Mouse (Mus musculus): ENCODE measurements around the gene Atp1b1. TPM values are rescaled to one million over a fixed set of nuclear protein-coding genes. Genes with fewer than 3 reads are reported as not detected.

Gene Atp1b1
- polyA plus RNA-seq (2014; fragmentation: Nextera tagmentation; extraction: Ambion mirVana), result 235 and 350 TPM in 2 replicates

GRCm38 (mm10) chr1:164458245-164458613, at the start of gene Atp1b1:
Gene Atp1b1 (minus strand): TSS chr1:164458355.
- no peaks in the 10 kb centered on the region for H3K9me3 ChIP-seq (replicated peaks; ENCODE audit: control insufficient read depth, low read length)
- H3K4me2 ChIP-seq, result peak within 1 kb of the TSS; percentile 80
- peaks cover 1% of the 10 kb centered on the region; the same call in 1 of the 2 replicates for H3K36me3 ChIP-seq (ENCODE audit: control insufficient read depth, insufficient read depth, low read length)
- peak within 1 kb of the TSS; percentile 99 for H3K9ac ChIP-seq (ENCODE audit: low read depth, low read length)
- peaks cover 5% of the 10 kb centered on the region for H3K27me3 ChIP-seq (ENCODE audit: control insufficient read depth, insufficient read depth, low read length)
- peak within 1 kb of the TSS; percentile 91 for H3K27ac ChIP-seq (ENCODE audit: low read depth, low read length)
- peaks cover 24% of the 10 kb centered on the region for H3K4me1 ChIP-seq (ENCODE audit: control insufficient read depth, insufficient read depth, low read length)
- peak within 1 kb of the TSS; percentile 75 for H3K4me3 ChIP-seq (ENCODE audit: low read depth, low read length)
- peak; percentile 88 for ATAC-seq (replicated peaks; ENCODE audit: insufficient number of reproducible peaks, low FRiP score, low TSS enrichment)
- WGBS (ENCODE audit: insufficient replicate concordance), result under 1% methylated on average over 35 of the region's 35 CpGs

- no peak for ATAC-seq (replicated peaks; ENCODE audit: insufficient number of reproducible peaks, low FRiP score, low TSS enrichment)
- H3K27me3 ChIP-seq (ENCODE audit: control insufficient read depth, insufficient read depth, low read length), result no peaks in the 10 kb centered on the region
- no peaks in the 10 kb centered on the region for H3K9me3 ChIP-seq (replicated peaks; ENCODE audit: control insufficient read depth, low read length)
- H3K4me1 ChIP-seq (ENCODE audit: control insufficient read depth, insufficient read depth, low read length), result no peaks in the 10 kb centered on the region
- no peak overlapping the region for H3K4me3 ChIP-seq (ENCODE audit: low read depth, low read length)
- H3K9ac ChIP-seq (ENCODE audit: low read depth, low read length), result no peak overlapping the region
- 56% methylated on average over 3 of the region's 3 CpGs for WGBS (ENCODE audit: insufficient replicate concordance)
- H3K4me2 ChIP-seq, result no peak overlapping the region
- no peaks in the 10 kb centered on the region for H3K36me3 ChIP-seq (ENCODE audit: control insufficient read depth, insufficient read depth, low read length)
- no peak overlapping the region for H3K27ac ChIP-seq (ENCODE audit: low read depth, low read length)
Measured at GRCm38 (mm10) chr1:164505096-164505495, 46.9 kb upstream of the Atp1b1 start.

GRCm38 (mm10) chr1:164503140-164503730, 45.1 kb upstream of the Atp1b1 start:
- Histone ChIP-seq H3K27ac (ENCODE audit: low read depth, low read length) (no peak overlapping the region), H3K4me3 (ENCODE audit: low read depth, low read length) (no peak overlapping the region), H3K36me3 (ENCODE audit: control insufficient read depth, insufficient read depth, low read length) (no peaks in the 10 kb centered on the region), H3K9ac (ENCODE audit: low read depth, low read length) (no peak overlapping the region), H3K27me3 (ENCODE audit: control insufficient read depth, insufficient read depth, low read length) (no peaks in the 10 kb centered on the region), H3K4me2 (no peak overlapping the region), H3K9me3 (replicated peaks; ENCODE audit: control insufficient read depth, low read length) (no peaks in the 10 kb centered on the region), H3K4me1 (ENCODE audit: control insufficient read depth, insufficient read depth, low read length) (no peaks in the 10 kb centered on the region)
- 40% methylated on average over 8 of the region's 8 CpGs for WGBS (ENCODE audit: insufficient replicate concordance)
- no peak for ATAC-seq (replicated peaks; ENCODE audit: insufficient number of reproducible peaks, low FRiP score, low TSS enrichment)

GRCm38 (mm10) chr1:164502231-164502630, 44.1 kb upstream of the Atp1b1 start:
- 39% methylated on average over 7 of the region's 7 CpGs for WGBS (ENCODE audit: insufficient replicate concordance)
- Histone ChIP-seq H3K4me2 (no peak overlapping the region), H3K27me3 (ENCODE audit: control insufficient read depth, insufficient read depth, low read length) (no peaks in the 10 kb centered on the region), H3K27ac (ENCODE audit: low read depth, low read length) (no peak overlapping the region), H3K9me3 (replicated peaks; ENCODE audit: control insufficient read depth, low read length) (no peaks in the 10 kb centered on the region), H3K4me1 (ENCODE audit: control insufficient read depth, insufficient read depth, low read length) (no peaks in the 10 kb centered on the region), H3K4me3 (ENCODE audit: low read depth, low read length) (no peak overlapping the region), H3K36me3 (ENCODE audit: control insufficient read depth, insufficient read depth, low read length) (no peaks in the 10 kb centered on the region), H3K9ac (ENCODE audit: low read depth, low read length) (no peak overlapping the region)
- ATAC-seq (replicated peaks; ENCODE audit: insufficient number of reproducible peaks, low FRiP score, low TSS enrichment), result no peak

- Histone ChIP-seq H3K36me3 (ENCODE audit: control insufficient read depth, insufficient read depth, low read length) (no peaks in the 10 kb centered on the region), H3K27ac (ENCODE audit: low read depth, low read length) (no peak overlapping the region), H3K9ac (ENCODE audit: low read depth, low read length) (no peak overlapping the region), H3K9me3 (replicated peaks; ENCODE audit: control insufficient read depth, low read length) (no peaks in the 10 kb centered on the region), H3K4me1 (ENCODE audit: control insufficient read depth, insufficient read depth, low read length) (peaks cover 6% of the 10 kb centered on the region), H3K27me3 (ENCODE audit: control insufficient read depth, insufficient read depth, low read length) (no peaks in the 10 kb centered on the region), H3K4me3 (ENCODE audit: low read depth, low read length) (no peak overlapping the region), H3K4me2 (no peak overlapping the region)
- ATAC-seq (replicated peaks; ENCODE audit: insufficient number of reproducible peaks, low FRiP score, low TSS enrichment), result no peak
- 57% methylated on average over 8 of the region's 8 CpGs for WGBS (ENCODE audit: insufficient replicate concordance)
Measured at GRCm38 (mm10) chr1:164494741-164495512, 36.8 kb upstream of the Atp1b1 start.

- no peak overlapping the region for H3K4me2 ChIP-seq
- H3K4me1 ChIP-seq (ENCODE audit: control insufficient read depth, insufficient read depth, low read length), result peaks cover 6% of the 10 kb centered on the region
- no peak overlapping the region for H3K27ac ChIP-seq (ENCODE audit: low read depth, low read length)
- H3K36me3 ChIP-seq (ENCODE audit: control insufficient read depth, insufficient read depth, low read length), result no peaks in the 10 kb centered on the region
- H3K27me3 ChIP-seq (ENCODE audit: control insufficient read depth, insufficient read depth, low read length), result no peaks in the 10 kb centered on the region
- no peak overlapping the region for H3K9ac ChIP-seq (ENCODE audit: low read depth, low read length)
- 41% methylated on average over 4 of the region's 4 CpGs for WGBS (ENCODE audit: insufficient replicate concordance)
- no peaks in the 10 kb centered on the region for H3K9me3 ChIP-seq (replicated peaks; ENCODE audit: control insufficient read depth, low read length)
- no peak overlapping the region for H3K4me3 ChIP-seq (ENCODE audit: low read depth, low read length)
- ATAC-seq (replicated peaks; ENCODE audit: insufficient number of reproducible peaks, low FRiP score, low TSS enrichment), result no peak
Measured at GRCm38 (mm10) chr1:164494215-164494614, 36.1 kb upstream of the Atp1b1 start.

- Histone ChIP-seq H3K27me3 (ENCODE audit: control insufficient read depth, insufficient read depth, low read length) (no peaks in the 10 kb centered on the region), H3K27ac (ENCODE audit: low read depth, low read length) (no peak overlapping the region), H3K4me1 (ENCODE audit: control insufficient read depth, insufficient read depth, low read length) (peaks cover 6% of the 10 kb centered on the region), H3K36me3 (ENCODE audit: control insufficient read depth, insufficient read depth, low read length) (no peaks in the 10 kb centered on the region), H3K4me2 (no peak overlapping the region), H3K9me3 (replicated peaks; ENCODE audit: control insufficient read depth, low read length) (no peaks in the 10 kb centered on the region), H3K4me3 (ENCODE audit: low read depth, low read length) (no peak overlapping the region), H3K9ac (ENCODE audit: low read depth, low read length) (no peak overlapping the region)
- ATAC-seq (replicated peaks; ENCODE audit: insufficient number of reproducible peaks, low FRiP score, low TSS enrichment), result no peak
- WGBS (ENCODE audit: insufficient replicate concordance), result 68% methylated on average over 8 of the region's 8 CpGs
Measured at GRCm38 (mm10) chr1:164493042-164493705, 35.0 kb upstream of the Atp1b1 start.

- WGBS (ENCODE audit: insufficient replicate concordance), result 82% methylated on average over 3 of the region's 3 CpGs
- Histone ChIP-seq H3K4me3 (ENCODE audit: low read depth, low read length) (no peak overlapping the region), H3K27me3 (ENCODE audit: control insufficient read depth, insufficient read depth, low read length) (no peaks in the 10 kb centered on the region), H3K27ac (ENCODE audit: low read depth, low read length) (no peak overlapping the region), H3K36me3 (ENCODE audit: control insufficient read depth, insufficient read depth, low read length) (no peaks in the 10 kb centered on the region), H3K9me3 (replicated peaks; ENCODE audit: control insufficient read depth, low read length) (no peaks in the 10 kb centered on the region), H3K4me1 (ENCODE audit: control insufficient read depth, insufficient read depth, low read length) (peaks cover 6% of the 10 kb centered on the region), H3K4me2 (no peak overlapping the region), H3K9ac (ENCODE audit: low read depth, low read length) (no peak overlapping the region)
- ATAC-seq (replicated peaks; ENCODE audit: insufficient number of reproducible peaks, low FRiP score, low TSS enrichment), result no peak
Measured at GRCm38 (mm10) chr1:164492476-164492875, 34.3 kb upstream of the Atp1b1 start.

All from heart, embryonic 11.5 days (tissue).